Mouse (Mus musculus): Measurements from ENCODE around the gene Gzme. TPM values are rescaled to one million over a fixed set of nuclear protein-coding genes. Genes with fewer than 3 reads are reported as not detected.

Gzme gene
- polyA plus RNA-seq, 1 experiment from 2014 or later = not detected

GRCm38 (mm10) chr14:56085167-56085566, 35.3 kb downstream of the Gzme start, which contains the start of gene Mcpt8:
TSS of gene Mcpt8 (minus strand) at chr14:56085273.
- H3K9ac ChIP-seq (replicated peaks; ENCODE audit: low read depth, low read length) = no peak within 1 kb of the TSS
- no peaks in the 10 kb centered on the region for H3K36me3 ChIP-seq (ENCODE audit: control insufficient read depth, insufficient read depth)
- H3K9me3 ChIP-seq (ENCODE audit: control insufficient read depth, low read length) = no peaks in the 10 kb centered on the region
- no peak for ATAC-seq
- no peak within 1 kb of the TSS for H3K4me3 ChIP-seq (replicated peaks; ENCODE audit: low read length)
- no peaks in the 10 kb centered on the region for H3K27me3 ChIP-seq (replicated peaks; ENCODE audit: control insufficient read depth, insufficient read depth, low read length)
- H3K27ac ChIP-seq (ENCODE audit: low read length) = no peak within 1 kb of the TSS
- WGBS = 95% methylated on average over 2 of the region's 2 CpGs
- H3K4me2 ChIP-seq (ENCODE audit: low read length) = no peak within 1 kb of the TSS
- H3K4me1 ChIP-seq (replicated peaks; ENCODE audit: control insufficient read depth, insufficient read depth, low read length) = no peaks in the 10 kb centered on the region

GRCm38 (mm10) chr14:56082016-56082415, 38.4 kb downstream of the Gzme start:
- WGBS = 61% methylated on average over 4 of the region's 4 CpGs
- H3K4me3 ChIP-seq (replicated peaks; ENCODE audit: low read length) = no peak overlapping the region
- no peaks in the 10 kb centered on the region for H3K9me3 ChIP-seq (ENCODE audit: control insufficient read depth, low read length)
- no peak overlapping the region for H3K4me2 ChIP-seq (ENCODE audit: low read length)
- no peaks in the 10 kb centered on the region for H3K27me3 ChIP-seq (replicated peaks; ENCODE audit: control insufficient read depth, insufficient read depth, low read length)
- ATAC-seq = no peak
- no peak overlapping the region for H3K9ac ChIP-seq (replicated peaks; ENCODE audit: low read depth, low read length)
- no peaks in the 10 kb centered on the region for H3K36me3 ChIP-seq (ENCODE audit: control insufficient read depth, insufficient read depth)
- no peak overlapping the region for H3K27ac ChIP-seq (ENCODE audit: low read length)
- no peaks in the 10 kb centered on the region for H3K4me1 ChIP-seq (replicated peaks; ENCODE audit: control insufficient read depth, insufficient read depth, low read length)

Small RNA genes within 50 kb of the gene (microRNA-seq; reads per million reads assigned to microRNA genes)
- gene Mir6949 = not detected

Other genes with a start within 250 kb of the Gzme start
- gene Cbln3, start 236.2 kb downstream of the Gzme start, polyA plus RNA-seq (2015; fragmentation: Nextera tagmentation; extraction: Ambion mirVana) = 0.14 and 0.21 TPM in 2 replicates
- 10.3 and 11.1 TPM in 2 replicates for gene Khnyn, start 235.7 kb downstream of the Gzme start, polyA plus RNA-seq (2015; fragmentation: Nextera tagmentation; extraction: Ambion mirVana)
- 102 and 128 TPM in 2 replicates for gene Sdr39u1, start 220.3 kb downstream of the Gzme start, polyA plus RNA-seq (2015; fragmentation: Nextera tagmentation; extraction: Ambion mirVana)
- gene Cma1, start 175.9 kb downstream of the Gzme start, polyA plus RNA-seq (2015; fragmentation: Nextera tagmentation; extraction: Ambion mirVana) = 0.27 and 0.61 TPM in 2 replicates
- gene Cma2, start 169.6 kb downstream of the Gzme start, polyA plus RNA-seq (2015; fragmentation: Nextera tagmentation; extraction: Ambion mirVana) = not detected in 2 replicates
- not detected in 2 replicates for gene Mcpt1, start 102.7 kb downstream of the Gzme start, polyA plus RNA-seq (2015; fragmentation: Nextera tagmentation; extraction: Ambion mirVana)
- not detected in 2 replicates for gene Mcpt9, start 90.1 kb downstream of the Gzme start, polyA plus RNA-seq (2015; fragmentation: Nextera tagmentation; extraction: Ambion mirVana)
- not detected in 2 replicates for gene Mcpt2, start 78.6 kb downstream of the Gzme start, polyA plus RNA-seq (2015; fragmentation: Nextera tagmentation; extraction: Ambion mirVana)
- gene Mcpt4, start 58.3 kb downstream of the Gzme start, polyA plus RNA-seq (2015; fragmentation: Nextera tagmentation; extraction: Ambion mirVana) = not detected in 2 replicates
- not detected in 2 replicates for gene Mcpt8, start 35.4 kb downstream of the Gzme start, polyA plus RNA-seq (2015; fragmentation: Nextera tagmentation; extraction: Ambion mirVana)
- not detected in 2 replicates for gene Ctsg, start 18.1 kb downstream of the Gzme start, polyA plus RNA-seq (2015; fragmentation: Nextera tagmentation; extraction: Ambion mirVana)
- not detected in 2 replicates for gene Gzmd, start 12.0 kb upstream of the Gzme start, polyA plus RNA-seq (2015; fragmentation: Nextera tagmentation; extraction: Ambion mirVana)
- not detected in 2 replicates for gene Gzmg, start 39.0 kb upstream of the Gzme start, polyA plus RNA-seq (2015; fragmentation: Nextera tagmentation; extraction: Ambion mirVana)
- not detected in 2 replicates for gene Gzmn, start 54.0 kb upstream of the Gzme start, polyA plus RNA-seq (2015; fragmentation: Nextera tagmentation; extraction: Ambion mirVana)
- not detected in 2 replicates for gene Gzmf, start 90.8 kb upstream of the Gzme start, polyA plus RNA-seq (2015; fragmentation: Nextera tagmentation; extraction: Ambion mirVana)
- gene Gzmc, start 114.0 kb upstream of the Gzme start, polyA plus RNA-seq (2015; fragmentation: Nextera tagmentation; extraction: Ambion mirVana) = not detected in 2 replicates
- gene Gzmb, start 141.6 kb upstream of the Gzme start, polyA plus RNA-seq (2015; fragmentation: Nextera tagmentation; extraction: Ambion mirVana) = not detected in 2 replicates
- gene Atp12a, start 244.4 kb upstream of the Gzme start, polyA plus RNA-seq (2015; fragmentation: Nextera tagmentation; extraction: Ambion mirVana) = 0.29 and 0.30 TPM in 2 replicates